Mouse (Mus musculus) E14TG2a.4 (cell line): Measurements from ENCODE around the gene Acaa1a.

ENCODE experiments used
- CTCF ChIP-seq: conservative IDR thresholded peaks from 2 replicates; pipeline ENCODE4 v1.5.1; 2014; ENCODE audit warnings: low read length
- NANOG ChIP-seq: IDR thresholded peaks from 2 replicates; pipeline ENCODE4 v1.6.1; 2014; ENCODE audit warnings: borderline replicate concordance, low read length, mixed read lengths

DNA sequence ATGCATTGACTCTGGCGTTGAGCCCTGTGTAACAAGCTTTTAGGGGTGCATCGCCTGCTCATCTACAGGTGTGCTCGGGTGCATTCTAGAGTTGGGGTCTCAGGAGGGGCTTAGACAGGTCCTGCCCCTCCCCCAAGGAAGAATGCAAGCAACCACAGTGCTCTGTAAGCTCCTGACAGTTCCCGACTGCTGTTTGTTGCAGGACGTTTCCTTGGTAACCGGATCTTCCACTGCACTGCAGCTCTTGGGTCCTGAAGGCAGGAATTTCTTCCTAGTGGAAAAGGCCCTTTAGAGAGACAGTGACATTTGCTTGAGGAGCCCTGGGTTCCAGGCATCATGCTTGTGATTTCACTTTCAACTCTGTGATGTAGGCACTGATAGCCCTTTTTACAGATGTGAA lies 43.1 kb downstream of the Acaa1a start:
- TF ChIP-seq CTCF = no peak
- no peak for TF ChIP-seq NANOG
